Mouse (Mus musculus) lung, embryonic 14.5 days (tissue): ENCODE data around the gene Atp1a2. TPM values are rescaled to one million over a fixed set of nuclear protein-coding genes. Genes with fewer than 3 reads are reported as not detected.

ENCODE experiments used
- ATAC-seq: fragments of 200-750 bp; cut with Nextera tagmentation; 2 replicates; pipeline ENCODE4 v1.8.0; 2017; ENCODE audit warnings: mild to moderate bottlenecking, moderate TSS enrichment, moderate library complexity; ENCODE audit not compliant: insufficient read depth
- DNase-seq: peaks from one replicate; pipeline ENCODE4 v3.0.0-alpha.2; 2015
- H3K27ac ChIP-seq: fragments of 300-500 bp; sonication (generic); 2 replicates; pipeline ENCODE4 v1.5.1; 2014; ENCODE audit warnings: low read depth, mild to moderate bottlenecking, moderate library complexity
- H3K27me3 ChIP-seq: fragments of 300-500 bp; sonication (generic); 2 replicates; pipeline ENCODE4 v1.6.1; 2014; ENCODE audit warnings: low read length, control low read depth; ENCODE audit not compliant: insufficient read depth
- H3K36me3 ChIP-seq: fragments of 300-500 bp; sonication (generic); 2 replicates; pipeline ENCODE4 v1.6.1; 2014; ENCODE audit warnings: control low read depth; ENCODE audit not compliant: insufficient read depth
- H3K4me1 ChIP-seq: fragments of 300-500 bp; sonication (generic); 2 replicates; pipeline ENCODE4 v1.6.1; 2014; ENCODE audit warnings: antibody characterized with exemption, control low read depth; ENCODE audit not compliant: insufficient read depth
- H3K4me2 ChIP-seq: fragments of 300-500 bp; sonication (generic); 2 replicates; pipeline ENCODE4 v1.6.1; 2014; ENCODE audit warnings: mild to moderate bottlenecking
- H3K4me3 ChIP-seq: fragments of 300-500 bp; sonication (generic); 2 replicates; pipeline ENCODE4 v1.5.1; 2014; ENCODE audit warnings: low read depth, low read length
- H3K9ac ChIP-seq: fragments of 300-500 bp; sonication (generic); 2 replicates; pipeline ENCODE4 v1.6.1; 2014
- H3K9me3 ChIP-seq: fragments of 300-500 bp; sonication (generic); 2 replicates; pipeline ENCODE4 v1.6.1; 2016; ENCODE audit warnings: low read depth, low read length, control low read depth
- CTCF ChIP-seq: IDR thresholded peaks from 2 replicates; pipeline ENCODE4 v1.5.1; 2016; ENCODE audit warnings: antibody characterized with exemption, low read depth
- WGBS: fragments of 180-500 bp; shearing (Covaris S2); extraction: QIAGEN DNeasy Blood & Tissue Kit; methylation state at CpG from one replicate; pipeline ENCODE4 v1.1.7; 2014; 5-methylcytosine and 5-hydroxymethylcytosine counted together
- polyA plus RNA-seq: library from polyadenylated mRNA; unstranded; fragments of >200 nt; fragmentation: Nextera tagmentation; extraction: Ambion mirVana; gene quantifications from 2 replicates; pipeline ENCODE4 v1.2.1, GENCODE M21; 2014

Gene Atp1a2
- polyA plus RNA-seq, 1 experiment from 2014 or later: 1.3 TPM

- H3K9me3 ChIP-seq: no peaks in the 10 kb centered on the region
- H3K4me3 ChIP-seq: no peak overlapping the region
- H3K9ac ChIP-seq: no peak overlapping the region
- peak overlapping the region; percentile 19; the same call in 1 of the 2 replicates for H3K27ac ChIP-seq
- H3K27me3 ChIP-seq: no peaks in the 10 kb centered on the region
- H3K4me2 ChIP-seq: peak overlapping the region; percentile 52
- 26% methylated on average over 4 of the region's 4 CpGs for WGBS
- peaks cover 15% of the 10 kb centered on the region for H3K4me1 ChIP-seq
- DNase-seq (peak; percentile 73), ATAC-seq (peak; percentile 37; the same call in 1 of the 2 replicates)
- no peaks in the 10 kb centered on the region for H3K36me3 ChIP-seq
- TF ChIP-seq CTCF: no peak
These were observed 2.1 kb downstream of the Atp1a2 start for GRCm38 (mm10) chr1:172295751-172296197.

- Histone ChIP-seq H3K27me3 (no peaks in the 10 kb centered on the region), H3K36me3 (no peaks in the 10 kb centered on the region), H3K4me1 (peaks cover 15% of the 10 kb centered on the region), H3K9ac (no peak overlapping the region), H3K4me2 (no peak overlapping the region), H3K9me3 (no peaks in the 10 kb centered on the region), H3K4me3 (no peak overlapping the region), H3K27ac (no peak overlapping the region)
- no peak for ATAC-seq
- 87% methylated on average over 11 of the region's 11 CpGs for WGBS
- no peak for TF ChIP-seq CTCF
- no peak for DNase-seq
These were observed 4.4 kb downstream of the Atp1a2 start for GRCm38 (mm10) chr1:172293449-172293848.

GRCm38 (mm10) chr1:172292880-172293279, 5.0 kb downstream of the Atp1a2 start:
- H3K4me3 ChIP-seq: no peak overlapping the region
- no peak for TF ChIP-seq CTCF
- no peak for DNase-seq
- no peak overlapping the region for H3K4me2 ChIP-seq
- ATAC-seq: no peak
- no peaks in the 10 kb centered on the region for H3K9me3 ChIP-seq
- H3K4me1 ChIP-seq: peaks cover 15% of the 10 kb centered on the region
- H3K36me3 ChIP-seq: no peaks in the 10 kb centered on the region
- no peak overlapping the region for H3K9ac ChIP-seq
- WGBS: 81% methylated on average over 2 of the region's 2 CpGs
- no peak overlapping the region for H3K27ac ChIP-seq
- H3K27me3 ChIP-seq: no peaks in the 10 kb centered on the region

- Histone ChIP-seq H3K4me3 (no peak overlapping the region), H3K4me1 (no peaks in the 10 kb centered on the region), H3K27me3 (no peaks in the 10 kb centered on the region), H3K9me3 (no peaks in the 10 kb centered on the region), H3K36me3 (no peaks in the 10 kb centered on the region), H3K27ac (no peak overlapping the region), H3K9ac (no peak overlapping the region), H3K4me2 (no peak overlapping the region)
- WGBS: 72% methylated on average over 3 of the region's 3 CpGs
- no peak for TF ChIP-seq CTCF
- DNase-seq (no peak), ATAC-seq (no peak)
These were observed 8.3 kb downstream of the Atp1a2 start for GRCm38 (mm10) chr1:172289617-172289946.

- no peak for ATAC-seq
- no peak for TF ChIP-seq CTCF
- WGBS: 88% methylated on average over 11 of the region's 11 CpGs
These were observed 8.8 kb downstream of the Atp1a2 start for GRCm38 (mm10) chr1:172288900-172289616.

GRCm38 (mm10) chr1:172286740-172287139, 11.1 kb downstream of the Atp1a2 start:
- Histone ChIP-seq H3K4me2 (no peak overlapping the region), H3K27me3 (no peaks in the 10 kb centered on the region), H3K9ac (no peak overlapping the region), H3K9me3 (no peaks in the 10 kb centered on the region), H3K27ac (no peak overlapping the region), H3K4me1 (no peaks in the 10 kb centered on the region), H3K4me3 (no peak overlapping the region), H3K36me3 (no peaks in the 10 kb centered on the region)
- no peak for TF ChIP-seq CTCF
- no peak for DNase-seq
- no peak for ATAC-seq
- 77% methylated on average over 5 of the region's 5 CpGs for WGBS

More at GRCm38 (mm10) chr1:172288900-172289616, 8.8 kb downstream of the Atp1a2 start:
- no peaks in the 10 kb centered on the region for H3K4me1 ChIP-seq
- no peak for DNase-seq
- no peaks in the 10 kb centered on the region for H3K9me3 ChIP-seq
- H3K9ac ChIP-seq: no peak overlapping the region
- no peak overlapping the region for H3K27ac ChIP-seq
- no peaks in the 10 kb centered on the region for H3K27me3 ChIP-seq
- no peak overlapping the region for H3K4me3 ChIP-seq
- H3K4me2 ChIP-seq: no peak overlapping the region
- H3K36me3 ChIP-seq: no peaks in the 10 kb centered on the region

GRCm38 (mm10) chr1:172284221-172284620, 13.6 kb downstream of the Atp1a2 start:
- 78% methylated on average over 14 of the region's 14 CpGs for WGBS
- H3K4me3 ChIP-seq: no peak overlapping the region
- DNase-seq: no peak
- H3K9me3 ChIP-seq: no peaks in the 10 kb centered on the region
- TF ChIP-seq CTCF: no peak
- H3K4me1 ChIP-seq: no peaks in the 10 kb centered on the region
- no peak for ATAC-seq
- H3K36me3 ChIP-seq: no peaks in the 10 kb centered on the region
- no peak overlapping the region for H3K9ac ChIP-seq
- H3K4me2 ChIP-seq: no peak overlapping the region
- H3K27me3 ChIP-seq: no peaks in the 10 kb centered on the region
- H3K27ac ChIP-seq: no peak overlapping the region
